Mouse (Mus musculus): ENCODE results near the gene Msl2. TPM values are rescaled to one million over a fixed set of nuclear protein-coding genes. Genes with fewer than 3 reads are reported as not detected.

Gene Msl2
- polyA plus RNA-seq, 1 experiment from 2014 or later: 7.0 TPM

DNA sequence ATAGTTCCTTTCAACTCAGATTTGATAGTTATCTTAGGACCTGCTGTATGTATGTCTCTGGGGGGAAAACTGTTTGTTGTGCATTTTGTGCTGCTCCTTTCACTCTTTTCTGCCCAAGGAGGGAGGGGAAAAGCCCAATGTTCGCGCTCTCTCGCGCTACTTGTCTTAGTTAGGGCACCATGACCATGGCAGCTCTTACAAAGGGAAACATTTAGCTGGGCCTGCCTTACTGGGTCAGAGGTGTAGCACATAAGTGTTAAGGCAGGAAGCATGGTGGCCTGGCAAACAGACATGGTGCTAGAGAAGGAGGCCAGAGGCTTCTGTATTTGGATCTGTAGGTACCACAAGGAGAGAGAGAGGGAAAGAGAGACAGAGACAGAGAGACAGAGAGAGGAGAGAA, 4.7 kb downstream of the Msl2 start:
- Histone ChIP-seq H3K27ac (ENCODE audit: low read depth) (no peak overlapping the region), H3K9ac (ENCODE audit: low read length) (no peak overlapping the region), H3K4me3 (ENCODE audit: low read depth, low read length) (peak overlapping the region; percentile 23), H3K4me2 (ENCODE audit: low read length) (peak overlapping the region; percentile 62), H3K9me3 (ENCODE audit: control insufficient read depth, low read length) (no peaks in the 10 kb centered on the region), H3K4me1 (replicated peaks; ENCODE audit: control insufficient read depth, insufficient read depth, low read length) (peaks cover 25% of the 10 kb centered on the region), H3K27me3 (replicated peaks; ENCODE audit: control insufficient read depth, insufficient read depth, low read length) (no peaks in the 10 kb centered on the region), H3K36me3 (ENCODE audit: control insufficient read depth, insufficient read depth, low read length) (0 out of 2 replicates have a peak, but pooled peaks cover 2% of the 10 kb centered on the region)
- DNase-seq (ENCODE audit: low spot score) (no peak), ATAC-seq (replicated peaks; ENCODE audit: low FRiP score, low TSS enrichment, low read depth) (no peak)
- WGBS: 81% methylated on average over 4 of the region's 4 CpGs

DNA sequence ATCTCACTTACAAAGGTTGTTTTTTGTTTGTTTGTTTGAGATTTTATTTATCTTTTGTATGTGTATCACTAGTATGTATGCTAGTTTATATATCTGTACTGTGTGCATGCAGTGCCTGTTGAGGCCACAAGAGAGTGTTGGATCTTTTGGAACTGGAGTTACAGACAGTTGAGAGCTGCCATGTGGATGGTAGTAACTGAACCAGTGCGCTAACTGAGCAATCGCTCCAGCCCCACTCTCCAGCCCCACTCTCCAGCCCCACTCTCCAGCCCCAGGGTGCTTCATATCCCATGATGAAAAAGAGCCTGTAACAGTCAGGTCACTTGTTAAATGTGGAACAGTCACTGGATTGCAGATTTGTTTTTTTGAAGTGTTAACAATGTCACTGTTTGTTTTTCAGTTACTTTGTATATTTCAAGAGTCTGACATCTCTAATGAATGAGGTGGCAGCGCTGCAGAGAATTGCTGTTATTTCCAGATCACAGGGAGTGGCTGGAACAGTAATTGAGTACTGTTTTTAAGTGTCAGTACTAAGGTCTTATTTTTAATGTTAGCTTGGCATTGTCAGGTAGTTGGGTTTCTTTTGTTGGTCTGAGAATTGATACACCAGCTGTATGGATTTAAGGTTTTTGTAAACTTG, 6.3 kb downstream of the Msl2 start:
- no peak overlapping the region for H3K9ac ChIP-seq (ENCODE audit: low read length)
- H3K9me3 ChIP-seq (ENCODE audit: control insufficient read depth, low read length): no peaks in the 10 kb centered on the region
- DNase-seq (ENCODE audit: low spot score) (peak; percentile 28), ATAC-seq (replicated peaks; ENCODE audit: low FRiP score, low TSS enrichment, low read depth) (no peak)
- no peaks in the 10 kb centered on the region for H3K27me3 ChIP-seq (replicated peaks; ENCODE audit: control insufficient read depth, insufficient read depth, low read length)
- peaks cover 25% of the 10 kb centered on the region for H3K4me1 ChIP-seq (replicated peaks; ENCODE audit: control insufficient read depth, insufficient read depth, low read length)
- H3K4me2 ChIP-seq (ENCODE audit: low read length): no peak overlapping the region
- H3K36me3 ChIP-seq (ENCODE audit: control insufficient read depth, insufficient read depth, low read length): 0 out of 2 replicates have a peak, but pooled peaks cover 3% of the 10 kb centered on the region
- H3K4me3 ChIP-seq (ENCODE audit: low read depth, low read length): no peak overlapping the region
- H3K27ac ChIP-seq (ENCODE audit: low read depth): no peak overlapping the region
- WGBS: 59% methylated on average over 3 of the region's 3 CpGs

DNA sequence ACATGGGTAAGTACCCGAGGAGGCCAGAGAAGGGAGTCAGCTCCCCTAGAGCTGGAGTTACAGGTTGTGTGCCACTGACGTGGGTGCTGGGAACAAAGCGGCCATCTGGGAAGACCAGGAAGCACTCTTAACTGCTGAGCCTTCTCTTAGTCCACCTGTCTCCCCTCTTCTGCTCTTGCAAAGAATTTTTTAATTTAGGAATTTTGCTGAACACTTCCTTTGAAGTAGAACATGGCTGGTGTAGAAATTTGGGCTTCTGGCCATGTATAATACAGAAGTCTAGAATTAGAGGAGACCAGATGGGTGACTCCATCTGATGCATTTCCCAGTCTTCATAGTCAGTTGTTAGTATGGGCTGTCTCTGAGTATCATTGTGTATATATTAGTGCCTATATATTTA, 9.8 kb downstream of the Msl2 start:
- Histone ChIP-seq H3K4me2 (ENCODE audit: low read length) (no peak overlapping the region), H3K4me1 (replicated peaks; ENCODE audit: control insufficient read depth, insufficient read depth, low read length) (peaks cover 10% of the 10 kb centered on the region), H3K36me3 (ENCODE audit: control insufficient read depth, insufficient read depth, low read length) (0 out of 2 replicates have a peak, but pooled peaks cover 3% of the 10 kb centered on the region), H3K27ac (ENCODE audit: low read depth) (no peak overlapping the region), H3K9me3 (ENCODE audit: control insufficient read depth, low read length) (no peaks in the 10 kb centered on the region), H3K9ac (ENCODE audit: low read length) (no peak overlapping the region), H3K27me3 (replicated peaks; ENCODE audit: control insufficient read depth, insufficient read depth, low read length) (no peaks in the 10 kb centered on the region), H3K4me3 (ENCODE audit: low read depth, low read length) (no peak overlapping the region)
- WGBS: 92% methylated on average over 3 of the region's 3 CpGs
- DNase-seq (ENCODE audit: low spot score) (peak; percentile 15), ATAC-seq (replicated peaks; ENCODE audit: low FRiP score, low TSS enrichment, low read depth) (no peak)

DNA sequence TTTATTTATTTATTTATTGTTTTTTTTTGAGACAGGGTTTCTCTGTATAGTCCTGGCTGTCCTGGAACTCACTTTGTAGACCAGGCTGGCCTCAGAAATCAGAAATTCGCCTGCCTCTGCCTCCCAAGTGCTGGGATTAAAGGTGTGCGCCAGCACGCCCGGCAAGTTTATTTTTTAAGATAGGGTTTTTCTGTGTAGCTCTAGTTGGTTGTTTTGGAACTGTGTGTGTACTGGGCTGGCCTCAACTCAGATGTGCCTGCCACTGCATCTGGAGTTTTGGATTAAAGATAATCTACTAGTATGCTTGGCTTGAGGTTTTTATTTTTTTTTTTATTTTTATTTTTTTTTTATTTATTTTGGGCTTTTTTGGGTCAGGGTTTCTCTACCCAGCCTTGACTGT, 21.5 kb downstream of the Msl2 start:
- DNase-seq (ENCODE audit: low spot score): no peak

DNA sequence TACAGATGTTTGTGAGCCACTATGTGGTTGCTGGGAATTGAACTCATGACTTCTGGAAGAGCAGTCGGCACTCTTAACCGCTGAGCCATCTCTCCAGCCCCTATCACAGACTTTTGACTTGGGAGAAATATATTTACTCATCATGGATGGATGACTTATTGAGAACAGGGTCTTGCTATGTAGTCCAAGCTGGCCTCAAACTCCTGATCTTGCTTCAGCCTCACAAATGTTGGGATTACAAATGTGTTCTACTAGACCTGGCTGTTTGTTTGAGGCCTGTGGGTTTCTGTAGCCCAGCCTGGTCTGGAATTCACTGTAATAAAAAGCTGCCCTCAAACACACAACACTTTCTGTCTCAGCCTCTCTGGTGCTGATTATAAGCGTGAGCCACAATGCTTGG, 22.6 kb downstream of the Msl2 start:
- H3K9me3 ChIP-seq (ENCODE audit: control insufficient read depth, low read length): 0 out of 2 replicates have a peak, but pooled peaks cover 4% of the 10 kb centered on the region
- H3K4me3 ChIP-seq (ENCODE audit: low read depth, low read length): no peak overlapping the region
- H3K9ac ChIP-seq (ENCODE audit: low read length): no peak overlapping the region
- no peak overlapping the region for H3K27ac ChIP-seq (ENCODE audit: low read depth)
- DNase-seq (ENCODE audit: low spot score) (no peak), ATAC-seq (replicated peaks; ENCODE audit: low FRiP score, low TSS enrichment, low read depth) (no peak)
- H3K36me3 ChIP-seq (ENCODE audit: control insufficient read depth, insufficient read depth, low read length): peaks cover 18% of the 10 kb centered on the region
- no peaks in the 10 kb centered on the region for H3K27me3 ChIP-seq (replicated peaks; ENCODE audit: control insufficient read depth, insufficient read depth, low read length)
- no peak overlapping the region for H3K4me2 ChIP-seq (ENCODE audit: low read length)
- WGBS: 94% methylated on average over 3 of the region's 3 CpGs
- no peaks in the 10 kb centered on the region for H3K4me1 ChIP-seq (replicated peaks; ENCODE audit: control insufficient read depth, insufficient read depth, low read length)

More for the DNA sequence above, 21.5 kb downstream of the Msl2 start:
- ATAC-seq (replicated peaks; ENCODE audit: low FRiP score, low TSS enrichment, low read depth): no peak
- Histone ChIP-seq H3K27ac (ENCODE audit: low read depth) (no peak overlapping the region), H3K4me3 (ENCODE audit: low read depth, low read length) (no peak overlapping the region), H3K9me3 (ENCODE audit: control insufficient read depth, low read length) (0 out of 2 replicates have a peak, but pooled peaks cover 4% of the 10 kb centered on the region), H3K4me1 (replicated peaks; ENCODE audit: control insufficient read depth, insufficient read depth, low read length) (no peaks in the 10 kb centered on the region), H3K36me3 (ENCODE audit: control insufficient read depth, insufficient read depth, low read length) (peaks cover 8% of the 10 kb centered on the region; the same call in 1 of the 2 replicates), H3K4me2 (ENCODE audit: low read length) (no peak overlapping the region), H3K27me3 (replicated peaks; ENCODE audit: control insufficient read depth, insufficient read depth, low read length) (no peaks in the 10 kb centered on the region), H3K9ac (ENCODE audit: low read length) (no peak overlapping the region)
- WGBS: 95% methylated on average over 4 of the region's 4 CpGs

DNA sequence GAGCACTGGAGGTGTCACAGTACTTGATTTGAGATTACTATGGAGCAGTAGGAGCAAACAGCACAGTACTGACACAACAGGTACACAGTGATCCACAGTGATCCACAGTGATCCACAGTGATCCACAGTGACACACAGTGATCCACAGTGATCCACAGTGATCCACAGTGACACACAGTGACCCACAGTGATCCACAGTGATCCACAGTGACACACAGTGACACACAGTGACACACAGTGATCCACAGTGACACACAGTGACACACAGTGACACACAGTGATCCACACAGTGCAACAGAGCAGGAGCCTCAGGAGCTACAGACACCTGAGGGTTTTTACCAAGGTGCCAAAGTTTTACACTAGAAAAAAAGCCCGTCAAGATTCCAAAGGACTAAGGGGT, 23.6 kb downstream of the Msl2 start:
- H3K4me2 ChIP-seq (ENCODE audit: low read length): no peak overlapping the region
- 73% methylated on average over 1 of the region's 1 CpGs for WGBS
- no peak overlapping the region for H3K4me3 ChIP-seq (ENCODE audit: low read depth, low read length)
- no peak for DNase-seq (ENCODE audit: low spot score)
- no peaks in the 10 kb centered on the region for H3K4me1 ChIP-seq (replicated peaks; ENCODE audit: control insufficient read depth, insufficient read depth, low read length)
- ATAC-seq (replicated peaks; ENCODE audit: low FRiP score, low TSS enrichment, low read depth): no peak
- peaks cover 29% of the 10 kb centered on the region for H3K36me3 ChIP-seq (ENCODE audit: control insufficient read depth, insufficient read depth, low read length)
- H3K9me3 ChIP-seq (ENCODE audit: control insufficient read depth, low read length): 0 out of 2 replicates have a peak, but pooled peaks cover 4% of the 10 kb centered on the region
- H3K27me3 ChIP-seq (replicated peaks; ENCODE audit: control insufficient read depth, insufficient read depth, low read length): no peaks in the 10 kb centered on the region
- H3K27ac ChIP-seq (ENCODE audit: low read depth): no peak overlapping the region
- H3K9ac ChIP-seq (ENCODE audit: low read length): no peak overlapping the region

DNA sequence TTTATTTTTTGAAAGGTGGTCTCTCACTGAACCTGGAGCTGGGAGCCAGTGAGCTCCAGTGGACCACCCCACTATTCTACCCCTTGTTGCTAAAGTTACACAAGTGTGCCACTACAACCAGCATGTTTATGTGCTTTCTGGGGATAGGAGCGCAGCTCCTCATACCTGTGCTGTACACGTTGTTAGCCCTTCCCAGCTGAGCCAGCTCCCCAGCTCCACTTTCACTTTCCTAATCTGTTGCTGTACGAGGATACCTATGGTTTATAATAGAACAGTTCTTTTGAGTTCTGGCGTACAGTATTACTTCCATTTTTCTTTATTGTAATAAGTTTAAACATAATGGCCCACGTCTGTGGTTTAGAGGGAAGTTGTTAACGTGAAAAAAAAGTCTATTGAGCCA, 25.5 kb downstream of the Msl2 start:
- no peak overlapping the region for H3K4me3 ChIP-seq (ENCODE audit: low read depth, low read length)
- H3K36me3 ChIP-seq (ENCODE audit: control insufficient read depth, insufficient read depth, low read length): peaks cover 36% of the 10 kb centered on the region
- WGBS: 74% methylated on average over 6 of the region's 6 CpGs
- DNase-seq (ENCODE audit: low spot score) (no peak), ATAC-seq (replicated peaks; ENCODE audit: low FRiP score, low TSS enrichment, low read depth) (no peak)
- no peak overlapping the region for H3K9ac ChIP-seq (ENCODE audit: low read length)
- H3K4me1 ChIP-seq (replicated peaks; ENCODE audit: control insufficient read depth, insufficient read depth, low read length): no peaks in the 10 kb centered on the region
- no peaks in the 10 kb centered on the region for H3K27me3 ChIP-seq (replicated peaks; ENCODE audit: control insufficient read depth, insufficient read depth, low read length)
- H3K9me3 ChIP-seq (ENCODE audit: control insufficient read depth, low read length): 0 out of 2 replicates have a peak, but pooled peaks cover 4% of the 10 kb centered on the region
- H3K27ac ChIP-seq (ENCODE audit: low read depth): no peak overlapping the region
- no peak overlapping the region for H3K4me2 ChIP-seq (ENCODE audit: low read length)

DNA sequence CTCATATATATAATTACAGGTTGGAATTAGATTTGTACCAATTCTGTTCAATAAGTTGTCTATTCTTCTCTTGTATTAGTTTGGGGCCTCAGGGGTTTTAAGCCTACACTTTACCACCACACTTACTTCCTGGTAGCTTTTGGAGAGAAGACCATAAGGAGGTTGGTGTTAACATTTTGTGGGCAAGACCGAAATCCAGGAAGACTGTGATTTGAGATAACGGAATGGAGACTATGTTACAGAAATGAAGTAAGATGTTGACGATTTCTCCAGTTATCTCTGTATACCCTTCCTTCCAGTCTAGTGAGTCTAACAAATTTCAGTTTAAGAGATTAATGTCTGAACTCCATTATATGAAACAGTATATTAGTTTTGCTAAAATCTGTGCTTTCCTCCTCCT, 26.3 kb downstream of the Msl2 start:
- WGBS: 92% methylated on average over 3 of the region's 3 CpGs

DNA sequence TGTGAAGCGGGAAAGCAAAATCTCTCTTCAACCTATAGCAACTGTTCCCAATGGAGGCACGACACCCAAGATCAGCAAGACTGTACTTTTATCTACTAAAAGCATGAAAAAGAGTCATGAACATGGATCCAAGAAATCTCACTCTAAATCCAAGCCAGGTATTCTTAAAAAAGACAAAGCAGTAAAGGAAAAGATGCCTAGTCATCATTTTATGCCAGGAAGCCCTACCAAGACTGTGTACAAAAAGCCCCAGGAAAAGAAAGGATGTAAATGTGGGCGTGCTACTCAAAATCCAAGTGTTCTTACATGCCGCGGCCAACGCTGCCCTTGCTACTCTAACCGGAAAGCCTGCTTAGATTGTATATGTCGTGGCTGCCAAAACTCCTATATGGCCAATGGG, 27.6 kb downstream of the Msl2 start:
- Histone ChIP-seq H3K36me3 (ENCODE audit: control insufficient read depth, insufficient read depth, low read length) (peaks cover 50% of the 10 kb centered on the region), H3K4me1 (replicated peaks; ENCODE audit: control insufficient read depth, insufficient read depth, low read length) (no peaks in the 10 kb centered on the region), H3K27ac (ENCODE audit: low read depth) (no peak overlapping the region), H3K9me3 (ENCODE audit: control insufficient read depth, low read length) (0 out of 2 replicates have a peak, but pooled peaks cover 4% of the 10 kb centered on the region), H3K9ac (ENCODE audit: low read length) (no peak overlapping the region), H3K4me2 (ENCODE audit: low read length) (no peak overlapping the region), H3K27me3 (replicated peaks; ENCODE audit: control insufficient read depth, insufficient read depth, low read length) (no peaks in the 10 kb centered on the region), H3K4me3 (ENCODE audit: low read depth, low read length) (no peak overlapping the region)
- ATAC-seq (replicated peaks; ENCODE audit: low FRiP score, low TSS enrichment, low read depth): no peak
- 93% methylated on average over 8 of the region's 8 CpGs for WGBS
- DNase-seq (ENCODE audit: low spot score): no peak

More for the DNA sequence above, 26.3 kb downstream of the Msl2 start:
- no peaks in the 10 kb centered on the region for H3K27me3 ChIP-seq (replicated peaks; ENCODE audit: control insufficient read depth, insufficient read depth, low read length)
- H3K4me1 ChIP-seq (replicated peaks; ENCODE audit: control insufficient read depth, insufficient read depth, low read length): no peaks in the 10 kb centered on the region
- peaks cover 41% of the 10 kb centered on the region for H3K36me3 ChIP-seq (ENCODE audit: control insufficient read depth, insufficient read depth, low read length)
- DNase-seq (ENCODE audit: low spot score) (no peak), ATAC-seq (replicated peaks; ENCODE audit: low FRiP score, low TSS enrichment, low read depth) (no peak)
- no peak overlapping the region for H3K4me3 ChIP-seq (ENCODE audit: low read depth, low read length)
- 0 out of 2 replicates have a peak, but pooled peaks cover 4% of the 10 kb centered on the region for H3K9me3 ChIP-seq (ENCODE audit: control insufficient read depth, low read length)
- H3K27ac ChIP-seq (ENCODE audit: low read depth): no peak overlapping the region
- no peak overlapping the region for H3K4me2 ChIP-seq (ENCODE audit: low read length)
- no peak overlapping the region for H3K9ac ChIP-seq (ENCODE audit: low read length)

All from intestine, embryonic 14.5 days (tissue).